Mouse (Mus musculus) heart, embryonic 14.5 days (tissue): ENCODE results near the gene Vmn1r94. TPM values are rescaled to one million over a fixed set of nuclear protein-coding genes. Genes with fewer than 3 reads are reported as not detected.
"Not testable (repeated sequence)": the region's sequence is repeated elsewhere in the genome, so short reads cannot be mapped to it uniquely, and the experiment has no call there.

ENCODE experiments used
- ATAC-seq: fragments of 200-750 bp; cut with Nextera tagmentation; 2 replicates; pipeline ENCODE4 v1.8.0; 2017; ENCODE audit warnings: low read depth, moderate TSS enrichment; ENCODE audit not compliant: insufficient number of reproducible peaks, insufficient read depth, low FRiP score
- H3K27ac ChIP-seq, 2 experiments: fragments of 200-500 bp in 1 of 2; fragments of 300-500 bp in 1 of 2; sonication (generic) in 1 of 2; replicated peaks in 1 of 2; 2 replicates each; pipeline ENCODE4 v1.5.1; 2012 to 2014; ENCODE audit warnings: low read depth in 2 of 2, low read length in 2 of 2, control low read depth in 1 of 2, mild to moderate bottlenecking in 1 of 2, mixed read lengths in 1 of 2; ENCODE audit not compliant: control insufficient read depth in 1 of 2, insufficient read depth in 1 of 2
- H3K27me3 ChIP-seq: fragments of 300-500 bp; sonication (generic); 2 replicates; pipeline ENCODE4 v1.6.1; 2014; ENCODE audit warnings: mild to moderate bottlenecking, low read length, control low read depth; ENCODE audit not compliant: control insufficient read depth, insufficient read depth
- H3K36me3 ChIP-seq: fragments of 300-500 bp; sonication (generic); 2 replicates; pipeline ENCODE4 v1.6.1; 2014; ENCODE audit warnings: mild to moderate bottlenecking, control low read depth, low read length, mixed read lengths; ENCODE audit not compliant: control insufficient read depth, insufficient read depth
- H3K4me1 ChIP-seq, 2 experiments: fragments of 200-500 bp in 1 of 2; fragments of 300-500 bp in 1 of 2; sonication (generic) in 1 of 2; 2 replicates each; pipeline ENCODE4 v1.6.1; 2012 to 2014; ENCODE audit warnings: low read length in 2 of 2, control low read depth in 1 of 2, mixed read lengths in 1 of 2; ENCODE audit not compliant: control insufficient read depth in 2 of 2, insufficient read depth in 2 of 2
- H3K4me2 ChIP-seq: fragments of 300-500 bp; sonication (generic); 2 replicates; pipeline ENCODE4 v1.6.1; 2014; ENCODE audit warnings: mild to moderate bottlenecking, low read length
- H3K4me3 ChIP-seq, 2 experiments: fragments of 200-500 bp in 1 of 2; fragments of 300-500 bp in 1 of 2; sonication (generic) in 1 of 2; 2 replicates each; pipeline ENCODE4 v1.5.1; 2012 to 2014; ENCODE audit warnings: low read length in 2 of 2, mild to moderate bottlenecking in 2 of 2, control low read depth in 1 of 2, low read depth in 1 of 2, moderate library complexity in 1 of 2; ENCODE audit not compliant: control insufficient read depth in 1 of 2, insufficient read depth in 1 of 2
- H3K9ac ChIP-seq: fragments of 300-500 bp; sonication (generic); 2 replicates; pipeline ENCODE4 v1.6.1; 2014; ENCODE audit warnings: mild to moderate bottlenecking, low read length
- H3K9me3 ChIP-seq: fragments of 300-500 bp; sonication (generic); 2 replicates; pipeline ENCODE4 v1.6.1; 2016; ENCODE audit warnings: low read length, control low read depth; ENCODE audit not compliant: control insufficient read depth
- WGBS: fragments of 180-500 bp; shearing (Covaris S2); extraction: QIAGEN DNeasy Blood & Tissue Kit; methylation state at CpG from one replicate; pipeline ENCODE4 v1.1.7; 2014; 5-methylcytosine and 5-hydroxymethylcytosine counted together
- polyA plus RNA-seq: library from polyadenylated mRNA; unstranded; fragments of >200 nt; fragmentation: Nextera tagmentation; extraction: Ambion mirVana; gene quantifications from 2 replicates; pipeline ENCODE4 v1.2.1, GENCODE M21; 2014

The Vmn1r94 gene
- polyA plus RNA-seq = not detected in 2 replicates

DNA sequence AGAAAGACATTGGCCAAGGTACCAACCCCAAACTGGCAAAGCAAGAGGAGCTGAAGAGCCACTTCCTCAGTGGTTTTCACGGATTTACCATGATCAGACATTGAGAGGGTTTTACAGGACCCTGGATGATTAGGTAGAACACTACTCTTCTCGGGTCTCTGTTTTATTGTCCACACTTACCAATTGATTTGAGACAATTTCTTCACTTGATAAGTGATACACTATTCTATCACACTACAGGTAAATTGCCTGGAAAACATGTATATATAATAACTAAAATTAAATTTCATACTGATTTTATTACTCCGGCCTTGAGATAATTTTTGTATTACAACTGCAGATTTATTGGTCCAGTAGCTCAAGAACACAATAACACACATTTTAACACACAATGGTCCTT, at the start of gene Vmn1r94:
Gene Vmn1r94, minus strand, starts transcription at position 101 of the 400 bp plus-strand sequence.
- H3K9me3 ChIP-seq, H3K27ac ChIP-seq: not testable (repeated sequence)

DNA sequence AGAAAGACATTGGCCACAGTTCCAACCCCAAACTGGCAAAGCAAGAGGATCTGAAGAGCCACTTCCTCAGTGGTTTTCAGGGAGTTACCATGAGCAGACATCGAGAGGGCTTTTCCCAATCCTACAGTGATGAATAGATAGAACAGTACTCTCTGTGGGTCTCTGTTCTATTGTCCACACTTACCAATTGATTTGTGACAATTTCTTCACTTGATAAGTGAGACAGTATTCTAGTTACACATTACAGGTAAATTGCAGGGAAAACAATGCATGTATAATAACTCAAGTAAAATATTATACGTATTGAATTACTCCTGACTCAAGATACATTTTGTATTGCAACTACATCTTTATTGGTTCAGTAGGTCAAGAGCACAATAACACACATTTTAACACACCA, 37.3 kb upstream of the Vmn1r94 start, which contains the start of gene Gm6164:
Gene Gm6164, minus strand, starts transcription at position 101 of the 400 bp plus-strand sequence.
- not testable (repeated sequence) for H3K36me3 ChIP-seq, H3K4me3 ChIP-seq, H3K4me2 ChIP-seq, H3K27ac ChIP-seq, H3K9me3 ChIP-seq, H3K4me1 ChIP-seq, H3K27me3 ChIP-seq, ATAC-seq, H3K9ac ChIP-seq
- no CpG with 5 or more reads among the region's 2 CpGs for WGBS

More for the DNA sequence above, at the start of gene Vmn1r94:
- no CpG with 5 or more reads among the region's 3 CpGs for WGBS
- not testable (repeated sequence) for H3K4me1 ChIP-seq, H3K9ac ChIP-seq, ATAC-seq, H3K27me3 ChIP-seq, H3K4me3 ChIP-seq, H3K36me3 ChIP-seq, H3K4me2 ChIP-seq

- not testable (repeated sequence) for H3K27ac ChIP-seq, ATAC-seq, H3K36me3 ChIP-seq, H3K9me3 ChIP-seq, H3K4me2 ChIP-seq, H3K4me3 ChIP-seq, H3K4me1 ChIP-seq, H3K9ac ChIP-seq, H3K27me3 ChIP-seq
- WGBS = no CpG with 5 or more reads among the region's 3 CpGs
Measured at GRCm38 (mm10) chr7:20193410-20193809, 25.2 kb upstream of the Vmn1r94 start, which contains the start of gene Vmn1r95. TSS of gene Vmn1r95 (plus strand) at chr7:20193710.

DNA sequence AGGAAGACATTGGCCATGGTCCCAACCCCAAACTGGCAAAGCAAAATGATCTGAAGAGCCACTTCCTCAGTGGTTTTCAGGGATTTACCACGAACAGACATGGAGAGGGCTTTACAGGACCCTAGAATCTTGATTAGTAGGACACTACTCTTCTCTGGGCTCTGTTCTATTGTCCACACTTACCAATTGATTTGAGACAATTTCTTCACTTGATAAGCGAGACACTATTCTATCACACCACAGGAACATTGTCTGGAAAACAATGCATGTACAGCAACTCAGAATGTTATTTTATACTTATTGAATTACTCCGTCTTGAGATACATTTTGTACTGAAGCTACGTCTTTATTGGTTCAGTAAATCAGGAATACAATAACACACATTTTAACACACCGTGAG, 29.2 kb downstream of the Vmn1r94 start, which contains the start of gene Vmn1r93:
Gene Vmn1r93, minus strand, starts transcription at position 101 of the 400 bp plus-strand sequence.
- H3K27me3 ChIP-seq, H3K4me2 ChIP-seq, H3K36me3 ChIP-seq, H3K9me3 ChIP-seq, H3K9ac ChIP-seq, H3K4me3 ChIP-seq, H3K4me1 ChIP-seq, ATAC-seq, H3K27ac ChIP-seq: not testable (repeated sequence)
- WGBS = no CpG with 5 or more reads among the region's 5 CpGs

DNA sequence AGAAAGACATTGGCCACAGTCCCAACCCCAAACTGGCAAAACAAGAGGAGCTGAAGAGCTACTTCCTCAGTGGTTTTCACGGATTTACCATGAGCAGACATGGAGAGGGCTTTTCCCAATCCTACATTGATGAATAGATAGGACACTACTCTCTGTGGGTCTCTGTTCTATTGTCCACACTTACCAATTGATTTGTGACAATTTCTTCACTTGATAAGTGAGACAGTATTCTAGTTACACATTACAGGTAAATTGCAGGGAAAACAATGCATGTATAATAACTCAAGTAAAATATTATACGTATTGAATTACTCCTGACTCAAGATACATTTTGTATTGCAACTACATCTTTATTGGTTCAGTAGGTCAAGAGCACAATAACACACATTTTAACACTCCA, 45.7 kb downstream of the Vmn1r94 start, which contains the start of gene Gm16442:
Gene Gm16442, minus strand, starts transcription at position 101 of the 400 bp plus-strand sequence.
- no CpG with 5 or more reads among the region's 2 CpGs for WGBS
- H3K27me3 ChIP-seq, H3K27ac ChIP-seq, ATAC-seq, H3K9me3 ChIP-seq, H3K9ac ChIP-seq, H3K4me1 ChIP-seq, H3K4me2 ChIP-seq, H3K36me3 ChIP-seq, H3K4me3 ChIP-seq: not testable (repeated sequence)

Other genes with a start within 250 kb of the Vmn1r94 start
- 12.7 and 12.9 TPM in 2 replicates for gene Pvr, start 247.2 kb downstream of the Vmn1r94 start, polyA plus RNA-seq
- gene Igsf23, start 217.6 kb downstream of the Vmn1r94 start, polyA plus RNA-seq = 1.3 and 1.8 TPM in 2 replicates
- not detected in 2 replicates for gene Ceacam20, start 203.0 kb downstream of the Vmn1r94 start, polyA plus RNA-seq
- not detected in 2 replicates for gene Nlrp9b, start 176.9 kb downstream of the Vmn1r94 start, polyA plus RNA-seq
- not detected in 2 replicates for gene Vmn1r91, start 68.7 kb downstream of the Vmn1r94 start, polyA plus RNA-seq
- not detected in 2 replicates for gene Gm16442, start 45.8 kb downstream of the Vmn1r94 start, polyA plus RNA-seq
- gene Vmn1r93, start 29.3 kb downstream of the Vmn1r94 start, polyA plus RNA-seq = not detected in 2 replicates
- gene Vmn1r95, start 25.3 kb upstream of the Vmn1r94 start, polyA plus RNA-seq = not detected in 2 replicates
- not detected in 2 replicates for gene Gm6164, start 37.2 kb upstream of the Vmn1r94 start, polyA plus RNA-seq
- not detected in 2 replicates for gene Gm4498, start 65.5 kb upstream of the Vmn1r94 start, polyA plus RNA-seq
- not detected in 2 replicates for gene Gm5890, start 94.5 kb upstream of the Vmn1r94 start, polyA plus RNA-seq
- not detected in 2 replicates for gene Gm4133, start 165.7 kb upstream of the Vmn1r94 start, polyA plus RNA-seq
- not detected in 2 replicates for gene Gm5728, start 207.0 kb upstream of the Vmn1r94 start, polyA plus RNA-seq
- gene Vmn1r100, start 249.6 kb upstream of the Vmn1r94 start, polyA plus RNA-seq = not detected in 2 replicates